Mouse (Mus musculus) embryonic fibroblast, embryonic 13.5 days (primary cell): ENCODE measurements around the gene Ccdc33. TPM values are rescaled to one million over a fixed set of nuclear protein-coding genes. Genes with fewer than 3 reads are reported as not detected.
A peak's percentile ranks its signal among the peaks of the same experiment; 100 is the strongest.

Experiments
- H3K27ac ChIP-seq: 2 replicates; pipeline ENCODE4 v1.5.1; 2012; ENCODE audit warnings: low read length, control low read depth, inconsistent platforms; ENCODE audit not compliant: insufficient read depth
- H3K4me1 ChIP-seq: 2 replicates; pipeline ENCODE4 v1.6.1; 2011; ENCODE audit warnings: low read length; ENCODE audit not compliant: control insufficient read depth, insufficient read depth
- H3K4me3 ChIP-seq: 2 replicates; pipeline ENCODE4 v1.5.1; 2011; ENCODE audit warnings: mild to moderate bottlenecking, control low read depth, low read length; ENCODE audit not compliant: insufficient read depth
- CTCF ChIP-seq: IDR thresholded peaks from 2 replicates; pipeline ENCODE4 v1.5.1; 2011; ENCODE audit warnings: mild to moderate bottlenecking, control low read depth, low read length, moderate library complexity, borderline replicate concordance; ENCODE audit not compliant: insufficient read depth
- POLR2A ChIP-seq: IDR thresholded peaks from 2 replicates; pipeline ENCODE4 v1.6.1; 2011; ENCODE audit warnings: low read depth, mild to moderate bottlenecking, control low read depth, low read length, moderate library complexity
- polyA plus RNA-seq: library from polyadenylated mRNA; stranded (reverse); fragments of >200 nt; gene quantifications from 2 replicates; pipeline ENCODE4 v1.2.4, GENCODE M21; 2011; ENCODE audit warnings: low read depth; ENCODE audit not compliant: missing spikeins, insufficient read length

Gene Ccdc33
- polyA plus RNA-seq, 1 experiment, result not detected

DNA sequence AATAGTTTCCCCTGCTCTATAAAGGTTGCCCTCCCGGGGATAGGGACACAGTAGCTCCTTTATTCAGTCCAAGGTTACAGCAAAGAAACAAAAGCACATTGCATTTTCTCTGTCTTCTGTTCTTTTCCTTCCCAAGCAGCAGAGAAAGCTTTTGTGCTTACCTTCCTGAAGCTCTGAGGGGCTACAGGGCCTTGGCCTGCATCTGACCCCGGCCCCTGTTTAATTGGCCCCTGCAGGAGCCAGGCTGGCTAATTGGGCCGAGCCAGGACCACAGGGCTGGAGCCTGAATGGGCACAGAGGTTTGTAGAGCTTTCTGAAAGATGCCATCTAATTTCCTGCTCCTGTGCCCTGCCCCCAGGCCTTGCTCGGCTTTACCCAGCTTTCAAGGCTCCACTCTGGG is 77.6 kb downstream of the Ccdc33 start:
- Histone ChIP-seq H3K4me3 (no peak overlapping the region), H3K27ac (no peak overlapping the region)
- TF ChIP-seq POLR2A (no peak), CTCF (no peak)

DNA sequence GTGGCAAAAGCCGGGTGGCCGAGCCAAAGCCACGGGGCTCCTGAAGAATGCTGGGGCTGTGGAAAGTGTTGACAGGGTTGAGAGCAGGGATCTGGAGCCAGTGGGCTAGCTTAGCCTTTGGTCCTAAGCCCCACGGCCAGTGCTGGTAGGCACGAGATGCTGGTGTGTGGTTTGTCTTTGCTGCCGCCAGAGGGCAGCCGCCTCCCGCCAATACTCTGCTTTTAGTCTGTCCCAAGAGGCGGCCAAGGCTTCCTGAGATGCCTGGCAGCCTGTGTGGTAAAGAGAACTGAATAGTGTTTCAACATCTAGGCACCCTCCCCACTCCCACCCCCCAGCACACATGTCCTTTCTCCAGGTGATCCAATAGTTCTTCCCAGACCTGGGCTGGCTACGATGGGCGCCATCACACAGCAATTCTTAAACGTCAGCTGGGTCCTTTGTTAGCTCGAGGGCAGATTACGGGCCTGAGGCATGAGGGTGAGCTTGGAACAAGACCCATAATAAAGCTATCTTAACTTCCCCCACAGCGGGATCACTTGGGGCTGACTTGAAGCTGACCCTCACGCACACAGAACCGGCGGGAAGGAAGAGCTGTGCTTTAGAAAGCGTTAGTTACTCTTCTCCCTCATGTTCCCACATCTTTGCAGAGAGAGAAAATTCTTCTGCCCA is 80.0 kb downstream of the Ccdc33 start:
- Histone ChIP-seq H3K27ac (no peak overlapping the region), H3K4me1 (peaks cover 10% of the 10 kb centered on the region; the same call in 1 of the 2 replicates)

More for the DNA sequence above, 77.6 kb downstream of the Ccdc33 start:
- H3K4me1 ChIP-seq, result peaks cover 10% of the 10 kb centered on the region; the same call in 1 of the 2 replicates

DNA sequence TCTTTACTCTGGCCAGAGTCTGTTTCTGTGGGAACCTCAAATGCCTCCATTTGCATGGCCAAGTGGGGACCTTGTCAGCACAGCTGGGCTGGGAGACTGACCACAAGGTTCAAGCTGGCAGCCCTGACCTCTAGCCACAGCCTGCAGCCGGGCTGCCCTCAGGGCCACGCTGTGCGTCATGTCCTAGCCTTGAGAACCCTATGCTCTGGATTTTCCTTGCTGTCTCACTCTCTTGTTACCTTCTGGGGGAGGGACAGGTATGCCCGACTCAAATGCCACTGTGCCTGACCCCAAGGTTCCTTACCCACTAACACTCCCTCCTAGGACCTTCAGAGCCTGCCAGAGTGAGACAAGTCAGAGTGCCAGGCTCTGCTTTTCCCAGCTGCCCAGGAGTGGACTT is 81.7 kb downstream of the Ccdc33 start:
- TF ChIP-seq CTCF (no peak), POLR2A (no peak)
- Histone ChIP-seq H3K4me1 (no peaks in the 10 kb centered on the region), H3K4me3 (no peak overlapping the region), H3K27ac (no peak overlapping the region)

More for the DNA sequence above, 80.0 kb downstream of the Ccdc33 start:
- no peak overlapping the region for H3K4me3 ChIP-seq
- peak; percentile 84 for TF ChIP-seq CTCF
- TF ChIP-seq POLR2A, result no peak

DNA sequence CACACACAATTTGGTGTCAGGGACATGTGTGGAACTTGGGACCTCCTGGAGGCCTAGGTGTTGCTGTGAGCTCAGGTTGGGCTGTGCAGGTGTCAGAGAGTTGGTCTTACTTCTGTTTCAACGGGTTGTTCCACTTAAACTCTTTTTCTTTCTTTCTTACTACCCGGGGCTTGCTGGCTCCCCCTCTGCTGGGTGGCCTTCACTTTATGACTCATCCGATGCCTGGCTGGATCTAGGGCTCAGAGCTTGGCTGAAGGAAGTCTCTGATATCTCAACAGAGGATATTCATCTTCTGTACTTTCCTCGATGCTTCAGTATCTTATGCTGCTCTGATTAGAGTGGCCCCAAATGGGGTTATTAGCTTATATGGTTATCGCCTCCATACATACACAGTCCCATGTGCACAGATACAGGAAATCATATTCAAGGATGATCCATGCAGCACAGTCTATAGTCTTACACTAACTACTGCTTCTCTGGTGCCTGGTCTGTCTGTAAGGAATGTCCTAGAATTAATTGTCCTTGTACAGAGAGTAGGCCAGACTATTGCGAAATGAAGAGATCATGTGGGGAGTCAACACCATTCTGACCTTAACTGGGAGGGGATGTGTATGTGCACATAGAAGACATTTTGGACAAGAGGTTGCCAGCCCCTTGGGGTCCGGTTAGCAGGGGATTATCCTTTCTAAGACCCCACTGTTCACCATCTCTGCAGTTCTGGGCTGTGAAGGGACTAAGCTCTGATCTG is 82.5 kb downstream of the Ccdc33 start:
- no peak for TF ChIP-seq POLR2A
- TF ChIP-seq CTCF, result no peak
- Histone ChIP-seq H3K27ac (no peak overlapping the region), H3K4me1 (no peaks in the 10 kb centered on the region), H3K4me3 (no peak overlapping the region)

DNA sequence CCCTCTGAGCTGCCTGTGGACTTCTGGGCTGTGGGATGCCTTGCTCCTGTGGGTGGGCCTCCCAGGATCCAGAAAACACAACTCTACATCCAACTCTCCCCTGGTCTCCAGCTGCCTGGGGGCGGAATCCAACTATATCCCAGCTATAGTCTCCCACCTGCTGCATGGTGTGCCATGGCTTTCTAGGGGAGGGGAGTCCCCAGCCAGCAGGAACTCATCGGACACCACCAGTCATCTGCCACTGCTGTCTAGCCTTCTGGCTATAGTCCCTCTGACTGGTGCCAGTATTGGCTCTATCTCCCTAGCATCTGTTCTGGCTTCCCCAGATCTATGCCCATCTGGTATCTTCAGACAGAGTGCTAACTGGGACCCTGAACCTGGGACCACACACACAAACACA is 83.1 kb downstream of the Ccdc33 start:
- H3K27ac ChIP-seq, result no peak overlapping the region
- H3K4me3 ChIP-seq, result no peak overlapping the region
- no peak for TF ChIP-seq CTCF
- no peak for TF ChIP-seq POLR2A
- H3K4me1 ChIP-seq, result no peaks in the 10 kb centered on the region

DNA sequence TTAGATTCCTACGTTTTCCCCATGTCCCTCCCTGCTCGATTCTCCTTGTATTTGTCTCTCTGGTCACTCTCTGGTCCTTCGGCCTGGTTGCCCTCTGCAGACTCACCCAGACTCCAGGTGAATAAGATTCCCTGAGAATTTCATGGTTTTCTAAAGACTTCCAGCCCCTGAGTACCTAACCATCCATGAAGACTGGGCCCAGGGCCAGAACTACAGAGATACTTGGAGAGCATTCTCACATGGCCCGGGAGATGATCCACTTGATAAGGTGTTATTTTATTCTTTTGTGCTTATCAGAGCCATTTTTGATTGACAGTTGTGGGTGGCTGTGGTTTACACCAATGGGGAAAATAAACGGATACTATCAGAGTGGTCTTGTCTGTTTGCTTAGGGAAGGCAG is 86.7 kb downstream of the Ccdc33 start:
- Histone ChIP-seq H3K27ac (no peak overlapping the region), H3K4me1 (no peaks in the 10 kb centered on the region)
- TF ChIP-seq POLR2A, result no peak
- no peak for TF ChIP-seq CTCF

DNA sequence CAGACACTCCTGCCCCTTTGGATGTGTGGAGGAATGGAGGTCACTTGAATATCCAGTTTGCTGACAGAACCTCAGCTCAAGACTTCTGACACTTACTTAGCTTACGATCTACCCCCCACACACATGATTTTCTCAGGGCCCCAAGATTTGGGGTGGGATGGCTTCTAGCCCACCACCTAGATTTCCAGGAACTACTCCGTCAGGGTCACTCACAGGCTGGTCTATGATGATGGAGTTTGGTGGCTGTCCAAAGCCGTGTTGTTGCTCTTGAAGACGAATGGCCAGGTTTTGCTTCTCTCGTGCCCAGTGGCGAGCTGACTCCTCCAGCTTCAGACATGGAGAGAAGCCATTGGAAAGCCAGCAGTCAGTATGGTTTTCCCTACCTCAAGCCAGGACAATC is 89.0 kb downstream of the Ccdc33 start:
- Histone ChIP-seq H3K4me3 (no peak overlapping the region), H3K27ac (no peak overlapping the region), H3K4me1 (no peaks in the 10 kb centered on the region)
- TF ChIP-seq CTCF (no peak), POLR2A (no peak)

More for the DNA sequence above, 86.7 kb downstream of the Ccdc33 start:
- H3K4me3 ChIP-seq, result no peak overlapping the region

DNA sequence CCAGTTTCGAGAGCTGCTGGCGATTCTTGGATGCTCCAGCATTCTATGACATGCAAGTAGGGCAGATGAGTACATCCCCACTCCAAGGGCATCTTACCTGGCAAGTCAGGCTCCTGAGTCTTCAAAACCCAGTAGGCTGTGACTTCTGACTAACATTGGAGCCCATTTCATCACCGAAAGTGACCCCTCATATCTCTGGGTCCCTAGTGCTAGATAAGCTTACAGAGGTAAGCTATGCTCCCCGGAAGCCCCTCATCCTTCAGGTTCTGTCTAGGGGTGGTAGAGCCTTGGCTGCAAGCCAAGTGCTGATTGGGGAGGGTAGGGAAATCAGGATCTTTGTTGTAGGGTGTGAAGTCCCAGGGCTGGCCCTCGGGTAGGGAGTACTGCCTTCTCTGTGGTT is 89.8 kb downstream of the Ccdc33 start:
- Histone ChIP-seq H3K4me1 (no peaks in the 10 kb centered on the region), H3K4me3 (no peak overlapping the region), H3K27ac (no peak overlapping the region)
- TF ChIP-seq CTCF (no peak), POLR2A (no peak)

DNA sequence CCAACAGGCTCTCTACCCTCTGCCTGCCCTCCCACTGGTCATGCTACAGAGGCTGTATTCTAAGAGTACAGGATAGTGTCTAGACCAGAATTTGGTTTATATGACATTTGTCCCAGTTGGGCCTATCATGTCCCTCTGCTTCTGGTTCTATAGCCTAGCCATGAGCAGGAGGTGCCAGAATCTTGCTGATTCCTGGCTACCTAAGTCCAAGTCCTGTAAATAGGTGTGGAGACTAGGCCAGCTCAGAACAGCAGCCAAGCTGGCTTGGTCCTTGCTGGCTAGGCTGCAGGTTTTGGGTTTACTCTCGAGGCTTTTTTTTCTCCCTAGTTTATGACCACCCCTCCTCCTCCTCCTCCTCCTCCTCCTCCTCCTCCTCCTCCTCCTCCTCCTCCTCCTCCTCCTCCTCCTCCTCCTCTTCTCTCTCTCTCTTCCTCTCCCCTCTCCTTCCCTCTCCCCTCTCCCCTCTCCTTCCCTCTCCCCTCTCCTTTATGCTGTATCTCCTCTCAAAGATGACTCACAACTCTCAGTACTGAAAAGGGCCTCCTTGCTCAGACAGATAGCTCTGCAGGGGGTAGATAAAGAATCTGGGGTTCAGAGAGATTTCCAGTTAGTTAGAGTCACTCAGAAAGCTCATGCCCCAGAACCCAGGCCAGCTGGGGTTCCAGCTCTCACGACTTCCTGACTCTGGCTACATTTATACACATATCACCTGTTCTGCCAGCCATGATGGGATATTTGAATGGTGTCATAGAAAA is 91.0 kb downstream of the Ccdc33 start:
- no peak for TF ChIP-seq POLR2A
- TF ChIP-seq CTCF, result no peak
- no peak overlapping the region for H3K27ac ChIP-seq
- H3K4me1 ChIP-seq, result no peaks in the 10 kb centered on the region
- H3K4me3 ChIP-seq, result no peak overlapping the region

DNA sequence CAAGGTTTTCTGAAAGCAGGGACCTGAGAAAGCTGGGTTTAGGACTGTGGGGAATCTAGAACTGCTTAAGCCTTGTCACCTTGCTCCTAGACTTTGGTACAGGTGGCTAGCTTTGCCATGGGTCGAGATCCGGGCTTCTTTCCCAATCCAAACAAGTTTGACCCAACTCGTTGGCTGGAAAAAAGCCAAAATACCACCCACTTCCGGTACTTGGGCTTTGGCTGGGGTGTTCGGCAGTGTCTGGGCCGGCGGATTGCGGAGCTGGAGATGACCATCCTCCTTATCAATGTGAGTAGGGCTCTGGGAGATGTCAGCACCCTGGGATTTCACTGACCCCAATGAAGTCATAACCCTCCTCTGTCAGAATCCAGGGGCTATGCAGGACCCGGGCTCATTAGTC is 92.6 kb downstream of the Ccdc33 start:
- Histone ChIP-seq H3K4me1 (no peaks in the 10 kb centered on the region), H3K27ac (no peak overlapping the region), H3K4me3 (no peak overlapping the region)
- TF ChIP-seq CTCF (no peak), POLR2A (no peak)

DNA sequence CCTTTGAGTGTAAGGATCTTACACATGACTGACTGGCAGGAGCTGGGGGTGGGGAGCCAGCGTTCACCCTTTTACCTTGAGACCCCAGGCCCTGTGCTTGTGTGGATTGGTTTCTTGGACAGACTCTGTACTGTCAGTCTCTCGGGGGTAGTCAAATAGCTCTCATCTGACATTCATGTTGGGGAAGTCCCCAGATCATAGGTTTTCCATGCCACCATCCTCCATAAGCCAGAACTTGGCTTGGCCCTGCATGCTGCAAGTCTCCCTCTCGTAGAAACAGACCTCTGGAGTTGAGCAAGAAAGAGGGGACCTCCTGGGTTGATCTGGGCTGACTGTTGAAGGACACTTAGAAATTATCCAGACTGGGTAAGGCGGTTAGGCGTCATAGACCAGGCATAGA is 100.2 kb downstream of the Ccdc33 start:
- no peaks in the 10 kb centered on the region for H3K4me1 ChIP-seq
- TF ChIP-seq POLR2A, result no peak
- H3K4me3 ChIP-seq, result no peak overlapping the region
- no peak overlapping the region for H3K27ac ChIP-seq
